Mouse (Mus musculus) urinary bladder, postnatal 14 days (tissue): ENCODE results near the gene Olfr418.
"Not testable (repeated sequence)": the region's sequence is repeated elsewhere in the genome, so short reads cannot be mapped to it uniquely, and the experiment has no call there.

ENCODE experiments used
- DNase-seq: peaks from one replicate; pipeline ENCODE4 v3.0.0; 2021; ENCODE audit warnings: low spot score

The Olfr418 gene

DNA sequence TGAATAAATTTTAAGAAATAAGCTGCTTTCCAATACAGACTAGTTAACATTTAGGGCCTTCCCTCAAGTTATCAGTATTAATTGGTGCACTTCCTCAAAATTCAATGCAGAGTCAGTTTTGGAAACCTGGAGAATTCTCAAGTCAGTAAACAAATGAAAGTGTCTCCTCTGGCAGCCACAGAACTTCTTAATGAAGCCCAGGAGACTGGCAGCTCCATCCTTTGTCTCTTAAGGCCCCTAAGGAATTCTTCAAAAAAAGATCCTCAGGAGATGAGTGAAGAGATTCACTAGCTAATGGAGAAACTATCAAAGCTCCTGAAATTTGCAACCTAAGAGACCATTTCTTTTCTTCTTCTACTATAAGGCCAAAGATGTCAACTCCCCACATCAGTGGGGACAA is at the start of gene Olfr418:
Olfr418 (plus strand) TSS at position 301 of the 400 bp plus-strand sequence.
- no peak for DNase-seq

DNA sequence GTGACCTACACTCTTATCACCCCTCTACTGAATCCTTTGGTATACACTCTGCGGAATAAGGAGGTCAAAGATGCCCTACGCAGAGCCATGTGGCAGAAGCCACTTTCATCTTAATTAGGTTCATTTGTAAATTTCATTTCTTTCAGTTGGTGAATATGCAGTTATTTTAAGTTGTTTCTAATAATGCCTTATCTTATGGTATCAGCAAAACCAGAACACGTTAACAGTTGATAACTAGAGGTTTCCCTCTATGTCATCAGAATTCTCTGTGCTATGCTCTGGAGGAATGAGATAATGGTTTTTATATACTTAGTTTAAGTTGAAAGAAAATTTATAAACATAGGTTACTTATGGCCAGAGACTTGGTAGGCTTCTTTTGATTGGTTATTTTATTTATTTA is 49.3 kb upstream of the Olfr418 start:
- DNase-seq = no peak

DNA sequence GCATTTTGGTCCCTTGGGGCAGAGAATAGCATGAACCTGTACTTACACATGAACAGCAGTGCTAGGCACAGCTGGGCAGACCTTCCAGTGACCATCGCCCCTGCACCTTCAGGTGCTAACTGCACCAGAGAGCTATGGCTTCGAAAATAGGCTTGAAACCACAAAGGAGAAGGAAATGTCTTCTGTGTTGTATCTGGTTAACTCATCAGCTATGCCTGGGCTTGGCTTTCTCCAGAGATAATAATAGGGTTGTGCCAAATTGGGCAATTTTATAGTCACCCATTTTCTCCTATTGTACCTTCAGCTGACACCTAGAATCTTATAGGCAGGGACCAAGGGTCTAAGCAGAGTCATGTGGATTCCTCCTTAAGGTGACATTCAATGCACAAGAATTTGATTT is 38.7 kb upstream of the Olfr418 start, which contains the start of gene Fcer1a:
Fcer1a (minus strand) TSS at position 134 of the 400 bp plus-strand sequence.
- no peak for DNase-seq

DNA sequence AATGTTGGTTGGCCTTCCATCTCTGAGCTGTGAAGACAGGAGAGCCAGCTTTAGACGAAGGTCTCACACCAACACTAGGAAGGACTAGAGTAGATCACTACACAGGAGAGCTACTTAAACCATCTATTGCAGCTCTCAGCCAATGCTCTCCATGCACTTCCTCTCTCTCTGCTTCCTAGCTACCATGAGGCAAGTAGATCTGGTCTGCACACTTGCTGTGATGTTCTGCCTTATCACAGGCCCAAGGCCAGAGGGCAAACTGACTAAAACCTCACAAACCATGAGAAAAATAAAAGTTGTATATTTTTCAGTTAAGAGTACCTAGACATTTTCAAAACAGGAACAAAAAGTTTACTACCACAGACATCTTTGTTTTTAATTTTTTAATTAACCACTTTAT is 28.8 kb upstream of the Olfr418 start:
- DNase-seq = not testable (repeated sequence)

DNA sequence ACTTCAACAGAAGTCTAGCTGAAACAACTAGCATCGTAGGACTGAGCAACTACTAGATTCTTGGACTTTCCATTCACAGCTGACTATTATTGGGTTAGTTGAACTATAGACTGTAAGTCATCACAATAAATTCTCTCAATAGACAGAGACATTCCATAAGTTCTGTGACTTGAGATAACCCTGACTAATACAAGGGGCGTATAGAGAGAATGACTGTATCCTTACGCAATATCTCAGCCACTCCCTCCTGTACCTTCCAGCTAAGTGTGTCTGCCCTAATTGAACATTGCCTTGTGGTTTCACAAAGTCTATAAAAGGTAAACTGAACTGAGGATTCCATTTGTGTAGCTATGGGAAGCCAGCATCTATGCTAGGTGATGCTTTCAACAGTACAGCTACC is 15.9 kb upstream of the Olfr418 start:
- DNase-seq = no peak

DNA sequence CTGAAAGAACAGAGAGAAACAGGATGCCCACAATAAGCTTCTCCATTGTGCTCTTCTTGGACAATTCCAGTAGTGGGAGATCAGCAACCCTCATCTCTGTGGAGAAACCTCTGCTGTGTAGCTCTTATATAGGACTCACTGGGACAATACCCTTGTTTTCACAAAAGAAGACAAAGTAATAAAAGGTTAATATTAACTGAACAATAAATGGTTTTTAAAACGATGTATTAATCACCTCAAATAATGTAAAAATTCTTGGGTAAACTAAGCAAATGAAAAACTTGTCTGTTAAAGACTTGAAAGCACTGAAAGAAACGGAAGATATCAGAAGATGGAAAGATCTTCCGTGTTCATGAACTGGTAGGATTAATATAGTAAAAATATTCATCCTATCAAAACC is 11.9 kb downstream of the Olfr418 start, which contains the start of gene Mptx2:
Mptx2 (minus strand) TSS at position 101 of the 400 bp plus-strand sequence.
- no peak for DNase-seq

DNA sequence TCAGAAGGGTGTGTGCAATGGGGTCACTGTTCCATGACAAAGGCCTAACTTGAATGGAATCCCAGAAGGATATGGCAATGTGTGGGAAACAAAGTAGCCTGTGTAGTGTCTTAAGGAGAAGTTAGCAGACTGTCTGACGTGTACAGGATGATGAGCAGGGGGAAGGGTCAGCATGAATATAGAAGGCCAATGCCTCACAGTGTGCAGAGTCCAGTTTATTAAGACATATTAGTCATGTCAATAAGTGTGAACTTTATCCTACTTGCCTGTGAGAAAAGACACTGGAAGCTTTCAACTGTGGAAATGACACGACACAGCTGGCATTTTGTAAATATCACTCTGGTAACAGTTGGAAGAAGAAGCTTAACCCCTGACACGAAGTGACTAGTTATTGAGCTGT is 37.0 kb downstream of the Olfr418 start:
- not testable (repeated sequence) for DNase-seq

DNA sequence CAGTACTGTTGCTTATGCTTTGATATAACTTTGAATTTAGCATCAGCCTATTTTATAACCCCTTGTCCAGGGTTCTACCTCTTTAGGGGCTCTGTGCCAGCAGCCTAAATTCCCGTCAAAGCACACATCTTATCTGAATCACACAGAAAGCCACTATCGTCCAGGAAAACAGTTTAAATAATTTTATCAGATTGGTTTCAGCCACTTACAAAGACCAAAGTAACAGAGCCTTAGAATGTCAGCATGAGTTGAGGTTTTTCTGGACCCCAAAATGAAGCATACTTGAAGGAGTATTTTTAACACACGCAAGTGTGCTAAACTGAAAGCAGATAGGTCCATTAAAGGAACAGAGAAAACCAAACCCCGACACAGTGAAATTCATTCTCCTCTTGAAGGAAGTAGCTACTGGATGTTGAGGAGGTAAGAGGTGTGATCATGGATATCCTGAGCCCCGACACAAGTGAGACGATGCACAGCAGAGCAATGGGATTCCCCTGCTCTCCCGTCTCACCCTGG is 47.8 kb downstream of the Olfr418 start:
- not testable (repeated sequence) for DNase-seq

DNA sequence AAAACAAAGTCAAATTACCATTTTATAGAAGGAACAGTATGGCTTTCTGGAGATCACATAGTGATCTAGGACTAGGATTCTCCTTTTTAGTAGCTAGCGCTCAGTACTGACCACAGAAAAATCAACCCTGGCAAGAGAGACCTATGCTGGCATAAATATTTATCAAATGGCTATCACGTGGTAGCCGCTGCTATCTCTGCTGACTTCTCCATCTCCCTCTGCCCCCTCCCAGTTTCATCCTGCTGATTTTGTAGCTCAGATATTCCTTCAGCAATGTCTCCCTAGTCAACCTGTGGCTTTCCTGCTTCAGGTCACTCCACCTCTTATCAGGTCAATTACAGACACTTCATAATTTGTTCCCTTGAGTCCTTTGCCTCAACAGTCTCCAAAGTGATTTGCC is 49.9 kb downstream of the Olfr418 start:
- DNase-seq = no peak

DNA sequence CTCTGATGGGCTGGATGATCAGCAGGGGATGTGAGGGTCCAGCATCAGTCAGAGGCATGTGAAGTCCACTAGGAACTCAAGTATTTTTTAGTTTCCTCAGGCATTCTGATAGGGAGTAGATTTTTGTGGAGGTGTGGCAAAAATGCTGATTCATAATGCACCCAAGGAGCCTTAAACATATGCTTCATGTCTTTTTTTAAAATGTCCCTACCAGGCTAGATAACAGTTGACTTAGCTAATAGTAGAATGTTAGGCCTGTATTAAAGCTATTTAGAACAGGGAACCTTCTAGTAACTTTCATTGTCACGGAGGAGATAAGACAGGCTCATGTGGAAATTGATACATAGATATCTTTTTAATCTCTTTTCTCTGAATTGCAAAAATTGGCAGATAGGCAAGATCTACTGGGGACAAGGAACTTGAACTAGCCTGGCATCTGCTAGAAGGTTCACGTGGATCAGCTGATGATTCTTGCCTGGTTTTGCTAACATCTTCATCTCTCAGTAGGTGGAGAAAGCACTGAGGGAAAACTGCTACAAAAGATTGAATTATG is 52.2 kb downstream of the Olfr418 start:
- no peak for DNase-seq

DNA sequence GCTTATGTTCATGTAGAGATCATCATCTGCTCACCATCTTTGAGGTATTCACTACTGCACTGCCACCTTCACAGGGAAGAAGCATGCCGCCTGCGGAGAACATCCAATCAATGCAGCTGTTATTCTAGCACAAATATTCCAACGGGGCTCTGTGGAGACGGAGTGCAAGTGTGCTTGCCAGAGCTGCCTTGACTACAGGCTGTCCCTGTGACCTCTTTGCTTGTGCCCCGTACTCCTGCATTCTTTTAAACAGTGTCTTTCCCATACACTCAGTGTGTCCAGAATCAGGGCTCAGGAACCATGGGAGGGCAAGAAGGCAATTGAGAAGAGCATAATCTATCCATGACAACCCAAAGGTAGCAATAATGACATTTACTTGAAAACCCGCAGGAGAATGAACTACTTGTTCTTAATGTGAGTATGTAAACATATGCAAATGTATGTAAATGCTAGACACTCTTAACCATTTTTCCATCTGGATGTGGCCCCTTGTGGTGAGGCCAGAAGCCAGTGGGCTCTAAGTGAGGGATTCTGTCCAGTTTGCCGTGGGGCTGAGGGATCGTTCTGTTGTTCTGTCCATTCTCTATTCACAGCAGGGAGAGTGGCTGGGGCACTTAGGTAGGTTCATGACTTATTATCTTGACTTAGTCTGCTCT is 55.9 kb downstream of the Olfr418 start:
- no peak for DNase-seq

DNA sequence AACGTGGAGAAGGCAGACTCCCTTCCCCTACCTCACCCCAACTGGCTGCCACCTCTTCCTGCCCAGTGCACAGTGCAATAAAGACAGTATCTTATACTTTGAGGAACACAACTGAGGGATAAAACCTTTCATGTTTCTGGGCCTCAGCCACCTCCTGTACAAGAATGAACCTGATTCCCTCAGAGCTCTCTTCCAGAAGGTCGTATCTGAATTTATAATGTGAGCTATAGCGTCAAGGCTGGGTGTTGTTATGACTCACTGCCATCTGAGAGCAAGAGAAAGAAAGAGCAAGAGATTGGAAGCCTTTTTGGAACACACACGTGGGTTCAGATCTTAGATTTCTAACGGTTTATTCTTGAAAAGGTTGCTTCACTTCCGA is 56.4 kb downstream of the Olfr418 start:
- no peak for DNase-seq
